Mouse (Mus musculus) hindbrain, embryonic 13.5 days (tissue): Measurements from ENCODE around the gene Sowahb. TPM values are rescaled to one million over a fixed set of nuclear protein-coding genes. Genes with fewer than 3 reads are reported as not detected.
A peak's percentile ranks its signal among the peaks of the same experiment; 100 is the strongest.

Experiments used
- ATAC-seq: fragments of 200-750 bp; cut with Nextera tagmentation; 2 replicates; pipeline ENCODE4 v1.8.0; 2017; ENCODE audit warnings: moderate TSS enrichment; ENCODE audit not compliant: low FRiP score
- H3K27ac ChIP-seq: fragments of 300-500 bp; sonication (generic); 2 replicates; pipeline ENCODE4 v1.5.1; 2015; ENCODE audit warnings: inconsistent platforms, mild to moderate bottlenecking, moderate library complexity
- H3K27me3 ChIP-seq: fragments of 300-500 bp; sonication (generic); 2 replicates; pipeline ENCODE4 v1.6.1; 2015; ENCODE audit warnings: mild to moderate bottlenecking, inconsistent platforms
- H3K36me3 ChIP-seq: fragments of 300-500 bp; sonication (generic); 2 replicates; pipeline ENCODE4 v1.6.1; 2015; ENCODE audit warnings: mild to moderate bottlenecking, inconsistent platforms
- H3K4me1 ChIP-seq: fragments of 300-500 bp; sonication (generic); replicated peaks from 2 replicates; pipeline ENCODE4 v1.6.1; 2015; ENCODE audit warnings: inconsistent platforms
- H3K4me2 ChIP-seq: fragments of 300-500 bp; sonication (generic); 2 replicates; pipeline ENCODE4 v1.6.1; 2015; ENCODE audit warnings: inconsistent platforms, mild to moderate bottlenecking, moderate library complexity
- H3K4me3 ChIP-seq: fragments of 300-500 bp; sonication (generic); 2 replicates; pipeline ENCODE4 v1.5.1; 2015; ENCODE audit warnings: mild to moderate bottlenecking, inconsistent platforms
- H3K9ac ChIP-seq: fragments of 300-500 bp; sonication (generic); 2 replicates; pipeline ENCODE4 v1.6.1; 2015; ENCODE audit warnings: mild to moderate bottlenecking, inconsistent platforms
- H3K9me3 ChIP-seq: fragments of 300-500 bp; sonication (generic); 2 replicates; pipeline ENCODE4 v1.6.1; 2016; ENCODE audit warnings: inconsistent platforms
- WGBS: fragments of 180-500 bp; shearing (Covaris S2); methylation state at CpG from one replicate; pipeline ENCODE4 v1.1.7; 2015; 5-methylcytosine and 5-hydroxymethylcytosine counted together
- polyA plus RNA-seq: library from polyadenylated mRNA; unstranded; fragments of >200 nt; fragmentation: Nextera tagmentation; extraction: Ambion mirVana; gene quantifications from 2 replicates; pipeline ENCODE4 v1.2.1, GENCODE M21; 2015

The Sowahb gene
- polyA plus RNA-seq, 1 experiment from 2014 or later, result not detected

GRCm38 (mm10) chr5:93053606-93054397 is 9.0 kb upstream of the Sowahb start:
- 53% methylated on average over 8 of the region's 8 CpGs for WGBS
- Histone ChIP-seq H3K36me3 (no peaks in the 10 kb centered on the region), H3K4me3 (no peak overlapping the region), H3K4me2 (no peak overlapping the region), H3K27me3 (peaks cover 16% of the 10 kb centered on the region), H3K27ac (no peak overlapping the region), H3K9me3 (no peaks in the 10 kb centered on the region), H3K9ac (no peak overlapping the region), H3K4me1 (no peaks in the 10 kb centered on the region)
- no peak for ATAC-seq

GRCm38 (mm10) chr5:93051951-93052350 is 7.1 kb upstream of the Sowahb start:
- Histone ChIP-seq H3K36me3 (no peaks in the 10 kb centered on the region), H3K9ac (no peak overlapping the region), H3K4me2 (no peak overlapping the region), H3K4me1 (no peaks in the 10 kb centered on the region), H3K27ac (no peak overlapping the region), H3K4me3 (no peak overlapping the region), H3K9me3 (no peaks in the 10 kb centered on the region), H3K27me3 (peaks cover 34% of the 10 kb centered on the region)
- WGBS, result 88% methylated on average over 9 of the region's 9 CpGs
- no peak for ATAC-seq

- Histone ChIP-seq H3K27ac (no peak overlapping the region), H3K27me3 (peaks cover 44% of the 10 kb centered on the region), H3K9me3 (no peaks in the 10 kb centered on the region), H3K4me3 (no peak overlapping the region), H3K4me2 (no peak overlapping the region), H3K9ac (no peak overlapping the region), H3K36me3 (no peaks in the 10 kb centered on the region), H3K4me1 (no peaks in the 10 kb centered on the region)
- no peak for ATAC-seq
- 48% methylated on average over 5 of the region's 5 CpGs for WGBS
Measured at GRCm38 (mm10) chr5:93051041-93051440, 6.2 kb upstream of the Sowahb start.

GRCm38 (mm10) chr5:93049971-93050370 is 5.1 kb upstream of the Sowahb start:
- H3K4me3 ChIP-seq, result no peak overlapping the region
- H3K27me3 ChIP-seq, result peaks cover 54% of the 10 kb centered on the region
- H3K27ac ChIP-seq, result no peak overlapping the region
- no peaks in the 10 kb centered on the region for H3K36me3 ChIP-seq
- ATAC-seq, result no peak
- no peak overlapping the region for H3K9ac ChIP-seq
- H3K4me2 ChIP-seq, result no peak overlapping the region
- no peaks in the 10 kb centered on the region for H3K9me3 ChIP-seq
- 86% methylated on average over 1 of the region's 1 CpGs for WGBS
- peaks cover 7% of the 10 kb centered on the region for H3K4me1 ChIP-seq

- no peak for ATAC-seq
- 70% methylated on average over 13 of the region's 13 CpGs for WGBS
- H3K27me3 ChIP-seq, result peaks cover 67% of the 10 kb centered on the region
Measured at GRCm38 (mm10) chr5:93048481-93049240, 3.8 kb upstream of the Sowahb start.

GRCm38 (mm10) chr5:93046306-93046845 is 1.6 kb upstream of the Sowahb start:
- no peak for ATAC-seq
- Histone ChIP-seq H3K4me2 (no peak overlapping the region), H3K4me1 (peaks cover 23% of the 10 kb centered on the region), H3K9me3 (no peaks in the 10 kb centered on the region), H3K27me3 (peaks cover 90% of the 10 kb centered on the region), H3K27ac (no peak overlapping the region), H3K9ac (no peak overlapping the region), H3K4me3 (no peak overlapping the region), H3K36me3 (no peaks in the 10 kb centered on the region)
- WGBS, result 29% methylated on average over 5 of the region's 5 CpGs

More at GRCm38 (mm10) chr5:93048481-93049240, 3.8 kb upstream of the Sowahb start:
- Histone ChIP-seq H3K9me3 (no peaks in the 10 kb centered on the region), H3K4me3 (no peak overlapping the region), H3K36me3 (no peaks in the 10 kb centered on the region), H3K4me2 (no peak overlapping the region), H3K27ac (no peak overlapping the region), H3K9ac (no peak overlapping the region), H3K4me1 (peaks cover 20% of the 10 kb centered on the region)

GRCm38 (mm10) chr5:93045371-93045714 is 521 bp upstream of the Sowahb start:
- Histone ChIP-seq H3K4me1 (peaks cover 23% of the 10 kb centered on the region), H3K36me3 (no peaks in the 10 kb centered on the region), H3K4me2 (peak overlapping the region; percentile 97), H3K9ac (peak overlapping the region; percentile 68), H3K27me3 (peaks cover 91% of the 10 kb centered on the region), H3K4me3 (peak overlapping the region; percentile 54), H3K27ac (no peak overlapping the region), H3K9me3 (no peaks in the 10 kb centered on the region)
- under 1% methylated on average over 19 of the region's 19 CpGs for WGBS
- ATAC-seq, result 0 out of 2 replicates have a peak, but pooled peaks have one; percentile 24

GRCm38 (mm10) chr5:93043688-93044583 is 886 bp downstream of the Sowahb start:
- Histone ChIP-seq H3K36me3 (no peaks in the 10 kb centered on the region), H3K27ac (no peak overlapping the region), H3K9me3 (no peaks in the 10 kb centered on the region), H3K4me2 (peak overlapping the region; percentile 97), H3K9ac (peak overlapping the region; percentile 68), H3K4me3 (peak overlapping the region; percentile 54), H3K27me3 (peaks cover 78% of the 10 kb centered on the region), H3K4me1 (peaks cover 23% of the 10 kb centered on the region)
- WGBS, result 2% methylated on average over 69 of the region's 69 CpGs
- ATAC-seq, result 0 out of 2 replicates have a peak, but pooled peaks have one; percentile 11

GRCm38 (mm10) chr5:93042831-93043687 is 1.8 kb downstream of the Sowahb start:
- Histone ChIP-seq H3K27ac (no peak overlapping the region), H3K4me2 (peak overlapping the region; percentile 97; the same call in 1 of the 2 replicates), H3K9me3 (no peaks in the 10 kb centered on the region), H3K27me3 (peaks cover 69% of the 10 kb centered on the region), H3K9ac (no peak overlapping the region), H3K36me3 (no peaks in the 10 kb centered on the region), H3K4me1 (peaks cover 23% of the 10 kb centered on the region), H3K4me3 (peak overlapping the region; percentile 54; the same call in 1 of the 2 replicates)
- no peak for ATAC-seq
- 42% methylated on average over 18 of the region's 18 CpGs for WGBS

GRCm38 (mm10) chr5:93042031-93042430 is 2.8 kb downstream of the Sowahb start:
- Histone ChIP-seq H3K9me3 (no peaks in the 10 kb centered on the region), H3K27ac (no peak overlapping the region), H3K4me2 (no peak overlapping the region), H3K4me3 (no peak overlapping the region), H3K9ac (no peak overlapping the region), H3K27me3 (peaks cover 59% of the 10 kb centered on the region), H3K4me1 (peaks cover 23% of the 10 kb centered on the region), H3K36me3 (no peaks in the 10 kb centered on the region)
- WGBS, result 68% methylated on average over 4 of the region's 4 CpGs
- ATAC-seq, result no peak

GRCm38 (mm10) chr5:93041276-93041675 is 3.5 kb downstream of the Sowahb start:
- Histone ChIP-seq H3K27me3 (peaks cover 51% of the 10 kb centered on the region), H3K27ac (no peak overlapping the region)

More at GRCm38 (mm10) chr5:93041276-93041675, 3.5 kb downstream of the Sowahb start:
- Histone ChIP-seq H3K4me3 (no peak overlapping the region), H3K4me1 (peaks cover 23% of the 10 kb centered on the region), H3K9ac (no peak overlapping the region), H3K9me3 (no peaks in the 10 kb centered on the region), H3K36me3 (no peaks in the 10 kb centered on the region), H3K4me2 (no peak overlapping the region)
- WGBS, result 73% methylated on average over 3 of the region's 3 CpGs
- ATAC-seq, result no peak
